Mouse (Mus musculus): ENCODE data around the gene Gpr108. TPM values are rescaled to one million over a fixed set of nuclear protein-coding genes. Genes with fewer than 3 reads are reported as not detected.

Gpr108 gene
- polyA plus RNA-seq, 1 experiment from 2014 or later, result 23.9 TPM

DNA sequence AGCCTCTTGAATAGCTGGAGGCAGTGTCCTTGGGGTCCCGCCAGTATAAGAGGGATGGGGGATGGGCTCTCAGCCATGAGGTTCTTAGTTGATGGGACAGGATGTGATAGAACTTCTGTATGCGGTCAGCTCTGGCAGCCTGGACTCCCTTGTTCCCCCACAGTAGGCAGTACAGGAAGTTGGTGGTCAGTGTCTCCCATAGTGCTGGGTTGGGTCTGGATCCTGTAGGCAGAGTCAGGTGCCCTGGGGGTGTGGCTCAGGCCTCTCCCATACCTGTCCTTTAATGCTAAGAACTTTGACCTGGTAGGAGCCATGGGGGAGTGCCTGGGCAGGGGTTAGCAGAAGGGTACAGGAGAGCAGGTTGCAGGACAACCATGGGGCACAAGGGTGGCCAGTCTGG, 15.9 kb upstream of the Gpr108 start:
- no peak for DNase-seq (ENCODE audit: low spot score)
- 82% methylated on average over 2 of the region's 2 CpGs for WGBS
- Histone ChIP-seq H3K4me3 (no peak overlapping the region), H3K27me3 (ENCODE audit: low read depth, poor library complexity, severe bottlenecking) (no peaks in the 10 kb centered on the region), H3K27ac (replicated peaks) (no peak overlapping the region), H3K36me3 (peaks cover 52% of the 10 kb centered on the region), H3K4me1 (peaks cover 11% of the 10 kb centered on the region), H3K9me3 (replicated peaks) (no peaks in the 10 kb centered on the region)

DNA sequence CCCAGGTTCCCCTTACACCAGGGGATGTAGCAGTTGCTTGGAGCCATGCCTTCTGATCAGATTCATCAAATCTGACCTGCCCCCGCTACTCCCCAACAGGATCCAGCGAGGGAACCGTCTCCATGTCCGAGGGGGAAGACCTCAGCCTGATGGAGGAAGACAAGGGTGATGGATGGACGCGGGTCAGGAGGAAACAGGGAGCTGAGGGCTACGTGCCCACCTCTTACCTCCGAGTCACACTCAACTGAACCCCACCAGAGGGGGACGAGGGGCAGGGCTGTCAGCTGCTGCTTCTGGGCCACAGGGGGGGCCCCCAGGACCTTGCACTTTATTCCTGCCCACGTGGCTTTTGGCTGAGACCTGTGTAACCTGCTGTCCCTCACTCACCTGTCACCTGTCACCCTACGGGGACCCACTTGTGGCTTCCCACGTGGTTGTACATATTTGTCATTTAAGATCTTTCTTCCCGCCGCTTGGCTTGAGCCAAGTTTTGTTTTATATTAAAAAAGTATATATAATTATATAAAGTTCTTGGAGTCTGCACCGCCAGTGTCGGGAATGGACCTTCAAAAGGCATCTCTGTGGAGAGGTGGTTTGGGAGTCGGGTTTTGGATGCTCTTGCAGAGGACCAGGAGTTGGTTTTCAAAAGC, 14.8 kb upstream of the Gpr108 start:
- no peaks in the 10 kb centered on the region for H3K9me3 ChIP-seq (replicated peaks)
- H3K36me3 ChIP-seq, result peaks cover 63% of the 10 kb centered on the region
- H3K4me1 ChIP-seq, result peaks cover 11% of the 10 kb centered on the region
- WGBS, result 92% methylated on average over 17 of the region's 17 CpGs
- DNase-seq (ENCODE audit: low spot score), result no peak
- no peak overlapping the region for H3K4me3 ChIP-seq
- H3K27ac ChIP-seq (replicated peaks), result no peak overlapping the region
- no peaks in the 10 kb centered on the region for H3K27me3 ChIP-seq (ENCODE audit: low read depth, poor library complexity, severe bottlenecking)

- H3K36me3 ChIP-seq, result peaks cover 75% of the 10 kb centered on the region
- WGBS, result 56% methylated on average over 1 of the region's 1 CpGs
Observed at GRCm38 (mm10) chr17:57261796-57262195, 13.6 kb upstream of the Gpr108 start.

GRCm38 (mm10) chr17:57261286-57261685, 13.0 kb upstream of the Gpr108 start:
- no peaks in the 10 kb centered on the region for H3K9me3 ChIP-seq (replicated peaks)
- H3K36me3 ChIP-seq, result peaks cover 80% of the 10 kb centered on the region
- DNase-seq (ENCODE audit: low spot score), result no peak
- no peak overlapping the region for H3K4me3 ChIP-seq
- WGBS, result 92% methylated on average over 4 of the region's 4 CpGs
- no peak overlapping the region for H3K27ac ChIP-seq (replicated peaks)
- H3K27me3 ChIP-seq (ENCODE audit: low read depth, poor library complexity, severe bottlenecking), result no peaks in the 10 kb centered on the region
- peaks cover 11% of the 10 kb centered on the region for H3K4me1 ChIP-seq

More at GRCm38 (mm10) chr17:57261796-57262195, 13.6 kb upstream of the Gpr108 start:
- Histone ChIP-seq H3K27me3 (ENCODE audit: low read depth, poor library complexity, severe bottlenecking) (no peaks in the 10 kb centered on the region), H3K9me3 (replicated peaks) (no peaks in the 10 kb centered on the region), H3K4me1 (peaks cover 11% of the 10 kb centered on the region), H3K27ac (replicated peaks) (no peak overlapping the region), H3K4me3 (no peak overlapping the region)
- no peak for DNase-seq (ENCODE audit: low spot score)

DNA sequence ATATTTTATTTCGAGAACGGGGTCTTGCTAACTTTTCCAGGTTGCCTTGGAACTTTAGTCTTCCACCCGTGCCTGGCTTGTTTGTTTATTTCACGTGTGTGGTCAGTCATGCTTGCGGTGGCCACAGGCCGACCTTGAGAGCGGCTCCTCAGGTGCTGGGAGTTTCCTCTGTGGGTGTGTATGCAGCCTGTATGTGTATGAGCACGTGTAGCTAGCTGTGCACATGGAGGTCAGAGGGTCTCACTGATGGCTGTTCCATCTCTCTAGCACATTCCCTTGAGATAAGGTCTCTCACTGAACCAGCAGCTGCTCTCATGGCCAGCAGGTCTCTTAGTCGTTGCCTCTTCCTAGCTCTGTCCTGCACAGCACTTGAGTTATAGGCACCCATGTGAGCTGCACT, 12.1 kb upstream of the Gpr108 start:
- Histone ChIP-seq H3K36me3 (peaks cover 89% of the 10 kb centered on the region), H3K27ac (replicated peaks) (no peak overlapping the region), H3K27me3 (ENCODE audit: low read depth, poor library complexity, severe bottlenecking) (no peaks in the 10 kb centered on the region), H3K9me3 (replicated peaks) (no peaks in the 10 kb centered on the region), H3K4me1 (peaks cover 6% of the 10 kb centered on the region), H3K4me3 (no peak overlapping the region)
- DNase-seq (ENCODE audit: low spot score), result no peak
- WGBS, result 94% methylated on average over 9 of the region's 9 CpGs

DNA sequence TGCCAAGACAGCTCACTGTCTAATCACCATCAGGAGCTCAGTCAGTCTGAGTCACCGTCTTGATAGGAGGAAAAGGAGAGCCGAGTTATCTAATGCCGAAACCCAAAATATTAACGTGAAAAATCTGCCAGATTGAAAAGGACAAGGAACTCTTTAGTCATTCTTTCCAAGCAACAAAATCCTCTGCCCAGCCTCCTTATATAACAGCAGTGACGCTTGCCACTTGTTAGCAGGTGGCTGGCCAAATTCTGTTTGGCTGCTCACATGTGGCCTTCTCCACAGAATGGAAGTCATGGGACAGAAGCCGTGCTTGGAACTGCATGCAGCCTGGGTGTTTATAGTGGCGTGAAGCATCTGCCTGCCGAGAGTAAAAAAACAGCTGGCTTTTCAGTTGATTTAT, 11.5 kb upstream of the Gpr108 start:
- Histone ChIP-seq H3K27ac (replicated peaks) (no peak overlapping the region), H3K27me3 (ENCODE audit: low read depth, poor library complexity, severe bottlenecking) (no peaks in the 10 kb centered on the region), H3K9me3 (replicated peaks) (no peaks in the 10 kb centered on the region), H3K36me3 (peaks cover 95% of the 10 kb centered on the region), H3K4me1 (peaks cover under 1% of the 10 kb centered on the region), H3K4me3 (no peak overlapping the region)
- DNase-seq (ENCODE audit: low spot score), result no peak
- 94% methylated on average over 8 of the region's 8 CpGs for WGBS

GRCm38 (mm10) chr17:57258191-57258590, 9.9 kb upstream of the Gpr108 start:
- DNase-seq (ENCODE audit: low spot score), result no peak
- 90% methylated on average over 3 of the region's 3 CpGs for WGBS
- H3K27ac ChIP-seq (replicated peaks), result no peak overlapping the region

GRCm38 (mm10) chr17:57256921-57257485, 8.8 kb upstream of the Gpr108 start:
- peaks cover 90% of the 10 kb centered on the region for H3K36me3 ChIP-seq
- 96% methylated on average over 22 of the region's 22 CpGs for WGBS
- H3K27me3 ChIP-seq (ENCODE audit: low read depth, poor library complexity, severe bottlenecking), result no peaks in the 10 kb centered on the region
- no peak for DNase-seq (ENCODE audit: low spot score)
- H3K9me3 ChIP-seq (replicated peaks), result no peaks in the 10 kb centered on the region
- no peak overlapping the region for H3K4me3 ChIP-seq
- H3K27ac ChIP-seq (replicated peaks), result no peak overlapping the region
- H3K4me1 ChIP-seq, result no peaks in the 10 kb centered on the region

More at GRCm38 (mm10) chr17:57258191-57258590, 9.9 kb upstream of the Gpr108 start:
- Histone ChIP-seq H3K4me3 (no peak overlapping the region), H3K9me3 (replicated peaks) (no peaks in the 10 kb centered on the region), H3K27me3 (ENCODE audit: low read depth, poor library complexity, severe bottlenecking) (no peaks in the 10 kb centered on the region), H3K36me3 (peaks cover 99% of the 10 kb centered on the region), H3K4me1 (no peaks in the 10 kb centered on the region)

DNA sequence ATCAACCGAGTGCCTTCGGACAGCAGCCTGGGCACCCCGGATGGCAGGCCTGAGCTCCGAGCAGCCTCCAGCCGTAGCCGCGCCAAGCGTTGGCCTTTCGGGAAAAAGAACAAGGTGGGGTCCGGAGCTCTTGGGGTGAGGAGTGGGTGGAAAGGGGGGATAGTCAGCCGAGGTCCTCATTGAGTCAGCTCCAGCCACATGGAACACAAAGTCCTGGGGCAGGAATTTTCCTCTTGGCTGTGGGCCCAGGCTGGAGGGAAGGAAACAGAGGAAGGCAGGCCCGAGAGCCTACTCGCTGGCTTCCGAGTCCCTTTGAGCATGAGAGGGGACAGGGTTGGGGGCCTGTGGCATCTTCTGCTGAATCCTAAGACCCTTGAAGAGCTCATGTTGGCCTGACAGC, 7.1 kb upstream of the Gpr108 start:
- no peaks in the 10 kb centered on the region for H3K9me3 ChIP-seq (replicated peaks)
- WGBS, result 97% methylated on average over 14 of the region's 14 CpGs
- no peak overlapping the region for H3K4me3 ChIP-seq
- H3K4me1 ChIP-seq, result peaks cover 9% of the 10 kb centered on the region
- no peak for DNase-seq (ENCODE audit: low spot score)
- H3K27ac ChIP-seq (replicated peaks), result no peak overlapping the region
- peaks cover 74% of the 10 kb centered on the region for H3K36me3 ChIP-seq
- H3K27me3 ChIP-seq (ENCODE audit: low read depth, poor library complexity, severe bottlenecking), result no peaks in the 10 kb centered on the region

- Histone ChIP-seq H3K4me3 (no peak overlapping the region), H3K4me1 (peaks cover 26% of the 10 kb centered on the region), H3K27me3 (ENCODE audit: low read depth, poor library complexity, severe bottlenecking) (no peaks in the 10 kb centered on the region), H3K9me3 (replicated peaks) (no peaks in the 10 kb centered on the region), H3K36me3 (peaks cover 53% of the 10 kb centered on the region), H3K27ac (replicated peaks) (no peak overlapping the region)
- WGBS, result 82% methylated on average over 6 of the region's 6 CpGs
- DNase-seq (ENCODE audit: low spot score), result no peak
Observed at GRCm38 (mm10) chr17:57253306-57253705, 5.1 kb upstream of the Gpr108 start.

GRCm38 (mm10) chr17:57251431-57251830, 3.2 kb upstream of the Gpr108 start:
- 94% methylated on average over 3 of the region's 3 CpGs for WGBS
- peaks cover 36% of the 10 kb centered on the region for H3K36me3 ChIP-seq
- peak overlapping the region; percentile 81; the same call in 1 of the 2 replicates for H3K4me3 ChIP-seq
- no peak overlapping the region for H3K27ac ChIP-seq (replicated peaks)
- no peak for DNase-seq (ENCODE audit: low spot score)
- no peaks in the 10 kb centered on the region for H3K27me3 ChIP-seq (ENCODE audit: low read depth, poor library complexity, severe bottlenecking)
- H3K9me3 ChIP-seq (replicated peaks), result no peaks in the 10 kb centered on the region
- H3K4me1 ChIP-seq, result peaks cover 33% of the 10 kb centered on the region

- peak; percentile 25 for DNase-seq (ENCODE audit: low spot score)
- WGBS, result 3% methylated on average over 33 of the region's 33 CpGs
Observed at GRCm38 (mm10) chr17:57250461-57251160, 2.4 kb upstream of the Gpr108 start.

More at GRCm38 (mm10) chr17:57250461-57251160, 2.4 kb upstream of the Gpr108 start:
- Histone ChIP-seq H3K9me3 (replicated peaks) (no peaks in the 10 kb centered on the region), H3K27ac (replicated peaks) (peak overlapping the region; percentile 95), H3K4me3 (peak overlapping the region; percentile 81), H3K4me1 (peaks cover 38% of the 10 kb centered on the region), H3K36me3 (peaks cover 28% of the 10 kb centered on the region), H3K27me3 (ENCODE audit: low read depth, poor library complexity, severe bottlenecking) (no peaks in the 10 kb centered on the region)
